Mouse (Mus musculus): Measurements from ENCODE around the gene Alppl2.

Alppl2 gene

DNA sequence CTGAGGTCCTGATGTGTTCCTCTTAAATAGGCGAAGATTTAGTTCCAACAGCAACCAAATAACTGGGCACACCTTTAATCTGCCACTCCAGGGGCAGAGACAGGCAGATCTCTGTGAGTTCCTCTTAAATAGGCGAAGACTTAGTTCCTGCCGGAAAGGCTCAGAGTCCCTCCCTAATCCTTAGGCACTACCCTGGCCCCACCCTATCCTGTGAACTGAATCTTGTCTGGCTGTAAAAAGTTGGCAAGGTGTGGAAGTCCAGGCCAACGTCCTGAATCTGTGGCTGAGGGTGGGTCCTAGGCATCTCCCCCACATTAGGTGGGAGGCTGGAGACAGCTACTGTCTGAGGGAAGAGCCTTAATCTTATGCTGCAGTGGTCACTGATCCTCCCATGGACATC, at the start of gene Alppl2:
Gene Alppl2 (minus strand): TSS at position 101 of the 400 bp plus-strand sequence.
- DNase-seq (ENCODE audit: low spot score) = no peak

DNA sequence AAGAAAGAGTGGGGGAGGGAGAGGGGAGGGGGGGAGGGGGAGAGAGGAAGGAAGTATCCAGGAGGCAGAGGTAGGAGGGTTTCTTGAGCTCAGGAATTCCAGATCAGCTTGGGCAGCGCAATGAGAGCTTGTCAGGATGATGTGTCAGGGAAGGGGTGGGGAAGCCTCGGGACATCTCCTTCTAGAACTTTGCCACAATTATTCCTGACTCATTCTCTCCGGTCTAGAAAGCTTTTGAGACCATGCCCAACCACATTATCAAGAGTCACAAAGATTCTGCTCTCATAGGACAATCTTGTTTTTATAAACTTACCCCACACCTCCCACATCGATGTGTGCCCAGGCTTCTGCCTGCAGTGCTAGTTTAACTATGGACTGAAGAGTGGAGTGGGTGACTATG, 42.1 kb upstream of the Alppl2 start:
- no peak for DNase-seq (ENCODE audit: low spot score)

- no peak for DNase-seq (ENCODE audit: low spot score)
Observed at GRCm38 (mm10) chr1:87127206-87128030, 37.7 kb upstream of the Alppl2 start.

DNA sequence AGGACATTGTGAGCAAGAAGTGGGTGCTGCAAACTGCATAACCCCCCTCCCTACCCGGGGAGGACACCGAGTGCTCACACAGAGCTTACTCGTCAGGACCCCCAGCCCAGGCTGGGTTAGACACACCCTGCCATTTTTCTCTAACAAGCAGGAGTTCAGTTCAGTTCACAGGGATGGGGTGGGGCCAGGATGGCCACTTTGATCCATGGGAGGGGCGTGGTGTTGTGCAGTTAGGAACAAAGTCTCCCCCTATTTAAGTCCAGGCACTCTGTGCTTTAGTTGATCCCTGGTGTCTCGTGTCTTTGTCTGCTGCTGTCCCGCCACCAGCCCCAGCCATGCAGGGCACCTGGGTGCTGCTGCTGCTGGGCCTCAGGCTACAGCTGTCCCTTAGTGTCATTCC, 34.9 kb upstream of the Alppl2 start, which contains the start of gene Akp3:
Gene Akp3 (plus strand): TSS at position 301 of the 400 bp plus-strand sequence.
- no peak for DNase-seq (ENCODE audit: low spot score)

GRCm38 (mm10) chr1:87114784-87115183, 25.1 kb upstream of the Alppl2 start:
- no peak for DNase-seq (ENCODE audit: low spot score)

GRCm38 (mm10) chr1:87111719-87112354, 22.1 kb upstream of the Alppl2 start:
- DNase-seq (ENCODE audit: low spot score) = peak; percentile 13

- no peak for DNase-seq (ENCODE audit: low spot score)
Observed at GRCm38 (mm10) chr1:87108564-87108963, 18.8 kb upstream of the Alppl2 start.

DNA sequence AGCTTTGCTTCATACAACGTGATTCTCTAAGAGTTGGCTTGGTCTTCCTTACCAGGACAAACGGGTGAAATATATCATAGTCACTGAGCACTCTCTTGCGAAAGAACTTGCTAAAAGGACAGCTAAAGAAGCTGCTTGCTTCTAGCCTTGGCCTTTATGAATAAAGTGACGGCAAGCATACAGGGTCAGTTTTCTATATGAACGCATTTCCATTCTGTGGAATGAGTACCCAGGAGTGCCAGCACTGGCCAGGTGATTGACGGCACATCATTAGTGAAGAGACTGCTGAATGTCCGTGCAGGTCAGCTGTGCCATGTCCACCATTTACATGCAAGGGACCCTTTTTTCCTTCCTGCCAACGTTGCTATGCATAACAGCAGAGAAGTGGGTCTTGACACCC, 16.8 kb upstream of the Alppl2 start:
- DNase-seq (ENCODE audit: low spot score) = no peak

DNA sequence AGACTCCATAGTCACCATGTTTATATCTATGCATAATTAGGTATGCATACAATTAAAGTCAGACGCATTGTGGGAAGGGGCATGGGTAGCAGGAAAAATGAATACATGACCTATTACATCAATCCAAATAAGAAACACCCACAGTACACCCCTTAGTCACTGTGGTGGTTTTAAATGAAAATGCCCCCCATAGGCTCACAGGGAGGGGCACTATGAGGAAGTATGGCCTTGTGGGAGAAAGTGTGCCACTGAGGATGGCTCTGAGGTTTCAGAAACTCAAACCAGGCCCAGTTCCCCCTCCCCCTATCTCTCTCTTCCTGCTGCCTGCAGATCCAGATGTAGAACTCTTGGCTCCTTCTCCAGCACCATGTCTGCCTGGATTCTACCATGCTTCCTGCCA, 14.2 kb upstream of the Alppl2 start:
- no peak for DNase-seq (ENCODE audit: low spot score)

- DNase-seq (ENCODE audit: low spot score) = no peak
Observed at GRCm38 (mm10) chr1:87102114-87102513, 12.4 kb upstream of the Alppl2 start.

- DNase-seq (ENCODE audit: low spot score) = no peak
Observed at GRCm38 (mm10) chr1:87101411-87101810, 11.7 kb upstream of the Alppl2 start, which contains the start of gene Alpi. Gene Alpi (minus strand): TSS chr1:87101606.

DNA sequence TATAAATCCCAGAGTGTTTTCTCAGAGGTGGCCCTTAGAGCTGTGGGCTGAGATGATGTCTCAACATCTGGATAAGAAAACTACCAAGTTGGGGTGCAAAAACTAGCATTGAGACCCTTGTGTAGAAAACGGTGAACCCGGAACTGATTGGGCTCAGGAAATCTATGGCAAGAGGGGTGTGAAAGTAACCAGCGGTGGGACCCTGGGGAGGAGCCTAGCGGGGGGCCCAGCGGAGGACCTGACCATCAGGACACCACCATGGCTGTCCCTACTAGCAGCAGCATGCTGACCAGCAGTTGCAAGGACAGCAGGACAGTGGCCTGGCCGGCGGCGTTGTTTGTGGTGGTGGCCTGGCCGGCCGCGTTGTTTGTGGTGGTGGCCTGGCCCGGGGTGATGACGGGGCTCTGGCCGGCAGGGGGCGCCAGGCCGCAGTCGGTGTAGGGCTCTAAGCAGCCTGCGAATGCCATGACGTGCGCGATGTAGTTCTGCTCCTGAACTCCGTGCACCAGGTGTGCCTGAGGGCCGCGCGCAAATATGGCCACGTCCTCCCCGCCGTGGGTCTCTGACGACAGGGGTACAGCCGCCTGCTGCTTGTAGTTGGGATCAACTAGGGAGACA, 8.7 kb upstream of the Alppl2 start:
- peak; percentile 56 for DNase-seq (ENCODE audit: low spot score)

GRCm38 (mm10) chr1:87095642-87096041, 5.9 kb upstream of the Alppl2 start:
- DNase-seq (ENCODE audit: low spot score) = no peak

- DNase-seq (ENCODE audit: low spot score) = no peak
Observed at GRCm38 (mm10) chr1:87089251-87089650, 477 bp downstream of the Alppl2 start.

DNA sequence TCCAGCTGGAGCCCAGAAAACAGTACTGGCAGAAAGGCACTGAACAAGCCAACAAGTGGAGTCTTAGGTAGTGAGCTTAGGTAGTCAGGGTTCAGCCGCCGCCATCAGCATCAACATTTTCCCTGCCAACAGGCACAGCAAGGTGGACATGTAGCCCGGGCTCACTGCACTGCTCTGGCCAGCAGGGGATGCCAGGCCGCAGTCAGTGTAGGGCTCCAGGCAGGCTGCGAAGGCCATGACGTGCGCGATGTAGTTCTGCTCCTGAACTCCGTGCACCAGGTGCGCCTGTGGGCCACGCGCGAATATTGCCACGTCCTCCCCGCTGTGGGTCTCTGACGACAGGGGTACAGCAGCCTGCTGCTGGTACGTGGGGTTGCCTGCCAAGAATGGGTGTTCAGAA, 2.8 kb downstream of the Alppl2 start:
- DNase-seq (ENCODE audit: low spot score) = no peak

DNA sequence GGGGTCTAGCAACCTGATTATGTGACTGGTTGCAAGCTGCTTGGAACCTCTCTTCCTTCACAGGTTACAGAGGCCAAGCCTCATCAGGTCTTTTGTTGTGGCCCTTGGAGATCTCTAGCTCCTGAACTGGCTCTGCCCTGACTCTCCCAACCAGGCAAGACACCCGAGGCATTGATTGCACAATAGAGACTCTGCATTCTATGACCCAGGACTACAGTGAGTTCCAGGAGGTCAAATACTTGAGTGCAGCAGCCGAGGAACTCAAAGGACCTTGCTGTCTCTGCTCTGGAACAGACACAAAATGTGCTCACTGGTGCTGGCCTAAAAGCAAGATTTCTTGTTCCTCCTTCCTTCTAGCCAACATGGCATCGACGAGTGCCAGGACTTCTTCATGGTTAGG, 3.5 kb downstream of the Alppl2 start:
- DNase-seq (ENCODE audit: low spot score) = no peak

- no peak for DNase-seq (ENCODE audit: low spot score)
Observed at GRCm38 (mm10) chr1:87073776-87074175, 16.0 kb downstream of the Alppl2 start.

DNA sequence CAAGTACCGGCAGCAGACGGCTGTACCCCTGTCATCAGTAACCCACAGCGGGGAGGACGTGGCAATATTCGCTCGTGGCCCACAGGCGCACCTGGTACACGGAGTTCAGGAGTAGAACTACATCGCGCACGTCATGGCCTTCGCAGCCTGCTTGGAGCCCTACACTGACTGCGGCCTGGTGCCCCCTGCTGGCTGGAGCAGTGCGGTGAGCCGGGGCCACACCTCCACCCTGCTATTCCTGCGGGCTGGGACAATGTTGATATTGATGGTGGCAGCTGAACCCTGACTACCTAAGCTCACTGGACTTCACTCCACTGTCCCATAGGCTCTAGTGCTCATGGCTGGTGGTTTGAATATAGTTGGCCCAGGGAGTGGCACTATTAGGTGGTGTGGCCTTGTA, 19.0 kb downstream of the Alppl2 start:
- peak; percentile 42 for DNase-seq (ENCODE audit: low spot score)

- DNase-seq (ENCODE audit: low spot score) = no peak
Observed at GRCm38 (mm10) chr1:87060913-87061312, 28.8 kb downstream of the Alppl2 start.

- no peak for DNase-seq (ENCODE audit: low spot score)
Observed at GRCm38 (mm10) chr1:87059042-87059665, 30.6 kb downstream of the Alppl2 start.

GRCm38 (mm10) chr1:87057075-87057474, 32.7 kb downstream of the Alppl2 start:
- DNase-seq (ENCODE audit: low spot score) = no peak

GRCm38 (mm10) chr1:87051369-87051768, 38.4 kb downstream of the Alppl2 start:
- DNase-seq (ENCODE audit: low spot score) = no peak

DNA sequence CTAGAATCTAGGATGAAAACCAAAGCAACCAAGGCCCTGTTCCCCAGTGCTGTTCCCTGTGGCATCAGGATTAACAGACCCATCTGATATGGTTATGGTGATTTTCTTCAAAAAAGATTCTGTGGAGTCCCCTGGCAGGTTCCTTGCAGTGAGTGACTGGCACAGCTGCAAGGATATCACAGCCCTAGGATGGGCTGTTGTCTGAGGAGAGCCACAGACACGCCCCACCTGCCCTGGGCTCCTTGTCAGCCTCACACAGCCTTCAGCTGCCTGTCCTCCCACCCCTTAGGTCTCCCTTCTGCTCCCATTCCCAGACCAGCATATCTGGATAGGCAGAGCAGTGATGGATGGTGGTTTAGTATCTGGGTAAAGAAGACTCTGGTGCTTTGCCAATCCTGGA, 39.0 kb downstream of the Alppl2 start:
- DNase-seq (ENCODE audit: low spot score) = no peak

Measured in urinary bladder, postnatal 14 days (tissue).